Mouse (Mus musculus): ENCODE data around the gene Akap2. TPM values are rescaled to one million over a fixed set of nuclear protein-coding genes. Genes with fewer than 3 reads are reported as not detected.

The Akap2 gene
- total RNA-seq, 1 experiment from 2014 or later = 0.67 TPM

DNA sequence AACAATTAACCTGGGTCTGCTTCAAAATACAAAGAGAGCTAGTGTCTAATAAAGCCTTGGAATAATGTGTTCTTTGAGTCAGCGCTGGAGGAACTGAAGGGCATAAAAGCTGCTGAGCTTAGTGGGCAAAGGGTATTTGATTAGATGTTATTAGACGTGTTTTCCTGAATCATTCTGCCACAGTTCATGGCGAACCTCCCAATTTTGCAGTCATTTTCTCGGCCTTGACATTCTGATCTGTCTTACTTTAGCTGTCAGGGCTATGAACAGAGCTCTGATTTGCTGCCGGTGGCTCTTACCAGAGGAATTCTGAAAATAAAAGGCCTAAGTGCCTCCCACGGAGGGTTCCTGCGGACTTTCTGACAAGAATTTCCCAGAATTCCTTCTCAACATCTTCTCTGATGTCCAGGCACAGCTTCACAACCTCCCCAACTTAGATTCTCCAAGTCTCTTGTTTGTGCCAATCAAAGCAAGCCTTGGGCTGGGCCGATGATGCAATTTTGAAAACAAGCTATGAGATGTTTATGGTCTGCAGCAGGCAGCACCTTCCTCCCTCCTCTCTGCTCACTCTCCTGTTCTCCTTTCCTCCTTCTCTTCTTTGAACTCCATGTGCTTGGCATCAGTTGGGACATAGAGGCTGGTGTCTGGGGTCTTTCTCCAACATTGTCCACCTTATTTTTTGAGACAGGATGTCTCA is 21.5 kb downstream of the Akap2 start:
- no peak for ATAC-seq (replicated peaks; ENCODE audit: insufficient number of reproducible peaks, low FRiP score, low TSS enrichment, poor library complexity, severe bottlenecking)

DNA sequence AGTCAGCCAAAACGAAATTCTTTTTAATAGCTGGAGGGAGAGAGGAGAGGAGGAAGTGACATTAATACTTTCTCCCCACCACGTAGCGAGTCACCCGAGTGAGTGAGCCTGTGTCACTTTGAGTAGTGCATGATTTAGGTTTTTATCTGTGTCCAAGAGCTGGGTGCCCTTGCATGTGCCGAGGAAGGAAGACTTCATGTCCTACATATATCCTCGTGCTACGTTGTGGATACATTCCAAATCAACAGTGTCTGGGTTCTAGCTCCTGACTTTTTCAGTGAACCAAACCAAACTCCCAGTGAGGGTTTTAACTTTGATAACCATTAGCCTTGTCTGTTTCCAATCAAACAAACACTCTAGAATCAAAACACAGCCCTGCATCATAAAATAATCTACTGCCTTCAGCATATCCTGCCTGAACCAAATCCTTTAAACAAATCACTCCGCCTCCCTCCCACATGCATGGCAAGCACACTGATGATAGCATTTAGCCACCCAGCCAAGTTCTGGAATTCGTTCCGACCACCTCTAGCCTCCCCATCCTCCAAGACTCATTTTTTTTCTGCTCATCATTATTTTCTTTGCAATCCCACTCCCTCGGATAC is 26.0 kb downstream of the Akap2 start:
- ATAC-seq (replicated peaks; ENCODE audit: insufficient number of reproducible peaks, low FRiP score, low TSS enrichment, poor library complexity, severe bottlenecking) = no peak

DNA sequence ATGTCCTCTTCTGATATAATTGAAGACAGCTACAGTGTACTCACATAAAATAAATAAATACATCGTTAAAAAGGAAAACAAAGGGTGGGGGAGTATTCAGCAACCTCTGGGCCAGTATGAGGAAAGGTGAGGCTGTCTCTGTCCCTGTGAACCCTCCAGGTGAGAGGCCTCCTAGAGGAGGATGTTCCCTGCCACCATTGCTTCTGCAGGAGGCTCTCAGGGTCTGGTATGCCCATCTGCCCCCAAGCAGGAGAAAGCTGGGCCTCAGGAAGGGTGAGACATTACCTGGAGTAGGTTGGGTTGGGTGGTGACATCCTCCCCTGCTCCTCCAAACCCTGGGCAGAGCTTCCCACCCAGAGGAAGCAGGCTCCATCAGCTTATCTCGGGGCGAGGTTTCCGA is 33.2 kb downstream of the Akap2 start:
- no peak for ATAC-seq (replicated peaks; ENCODE audit: insufficient number of reproducible peaks, low FRiP score, low TSS enrichment, poor library complexity, severe bottlenecking)

DNA sequence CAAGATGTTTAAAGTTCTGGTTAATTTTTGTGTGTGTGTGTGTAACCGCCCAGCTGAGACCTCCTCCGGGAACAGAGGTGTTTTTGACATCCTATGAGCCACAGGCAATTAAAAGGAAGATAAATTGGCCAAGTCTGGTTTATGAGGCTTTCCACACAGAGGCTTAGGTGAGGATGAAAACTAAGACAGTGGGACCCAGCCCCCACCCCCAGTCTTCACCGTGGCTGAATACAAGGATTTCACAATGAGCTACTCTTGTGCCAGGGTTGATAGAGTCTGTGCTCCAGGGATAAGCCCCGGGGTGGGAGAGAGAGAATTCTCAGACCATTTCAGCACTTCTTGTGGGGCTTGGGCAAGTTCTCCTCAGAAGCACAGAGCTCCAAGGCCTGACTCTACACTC is 33.6 kb downstream of the Akap2 start:
- ATAC-seq (replicated peaks; ENCODE audit: insufficient number of reproducible peaks, low FRiP score, low TSS enrichment, poor library complexity, severe bottlenecking) = no peak

DNA sequence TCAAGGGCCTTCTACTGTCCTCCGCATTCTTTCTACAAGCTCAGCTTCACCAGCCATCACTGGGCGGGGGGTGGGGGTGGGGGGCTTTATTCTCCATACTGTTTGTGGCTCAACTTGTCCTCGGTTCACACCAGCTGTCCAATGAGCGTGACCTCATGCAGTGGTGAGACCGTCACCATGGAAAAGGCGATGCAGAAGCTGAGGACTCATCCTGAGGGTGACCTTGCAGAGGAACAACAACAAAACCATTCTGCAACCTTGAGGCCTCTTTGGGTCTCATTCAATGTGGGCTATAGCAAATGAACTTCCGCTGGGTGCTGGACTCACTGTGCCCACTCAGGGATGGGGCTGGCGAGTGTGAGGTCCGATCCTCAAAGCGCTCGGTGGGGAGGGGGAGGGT is 34.1 kb downstream of the Akap2 start:
- no peak for ATAC-seq (replicated peaks; ENCODE audit: insufficient number of reproducible peaks, low FRiP score, low TSS enrichment, poor library complexity, severe bottlenecking)

DNA sequence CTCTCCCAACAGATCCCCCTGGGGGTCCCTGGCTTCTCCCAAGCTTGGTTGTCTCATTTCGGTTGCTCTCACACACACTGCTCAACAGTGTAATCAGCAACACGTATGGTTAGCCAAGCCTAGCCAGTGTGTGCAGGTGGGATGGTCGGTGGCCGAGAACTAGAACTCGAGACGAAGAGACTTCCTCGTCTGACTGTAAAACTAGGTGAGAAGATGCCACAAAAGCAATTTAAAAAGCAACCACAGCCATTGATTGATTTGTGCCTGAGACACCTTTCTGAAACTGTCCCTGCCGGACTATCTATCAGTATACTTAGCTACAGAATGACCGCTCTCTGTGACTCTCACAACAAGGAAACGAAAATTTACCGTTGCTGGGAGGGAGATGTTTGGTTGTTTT is 37.6 kb downstream of the Akap2 start:
- ATAC-seq (replicated peaks; ENCODE audit: insufficient number of reproducible peaks, low FRiP score, low TSS enrichment, poor library complexity, severe bottlenecking) = no peak

DNA sequence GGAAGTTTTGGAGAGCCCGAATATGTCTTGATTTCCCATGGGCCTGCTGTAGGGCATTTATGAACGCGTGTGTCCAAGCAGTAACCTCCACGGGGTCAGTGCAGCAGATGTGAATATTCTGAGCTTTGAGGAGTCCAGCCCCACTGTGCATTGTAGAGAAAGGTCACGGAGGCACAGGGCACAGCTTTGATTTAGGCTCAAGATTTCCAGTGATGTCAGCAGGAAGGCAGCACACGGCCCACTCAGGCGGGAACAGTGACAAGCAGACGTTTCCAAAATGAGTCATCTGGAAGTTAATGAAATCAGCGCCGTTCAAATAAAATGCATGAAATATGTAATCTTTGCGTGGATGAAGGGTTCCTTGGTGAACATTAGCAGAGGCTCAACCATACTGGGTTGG is 40.5 kb downstream of the Akap2 start:
- ATAC-seq (replicated peaks; ENCODE audit: insufficient number of reproducible peaks, low FRiP score, low TSS enrichment, poor library complexity, severe bottlenecking) = no peak

- ATAC-seq (replicated peaks; ENCODE audit: insufficient number of reproducible peaks, low FRiP score, low TSS enrichment, poor library complexity, severe bottlenecking) = no peak
These were observed 45.0 kb downstream of the Akap2 start for GRCm38 (mm10) chr4:57762424-57762823.

DNA sequence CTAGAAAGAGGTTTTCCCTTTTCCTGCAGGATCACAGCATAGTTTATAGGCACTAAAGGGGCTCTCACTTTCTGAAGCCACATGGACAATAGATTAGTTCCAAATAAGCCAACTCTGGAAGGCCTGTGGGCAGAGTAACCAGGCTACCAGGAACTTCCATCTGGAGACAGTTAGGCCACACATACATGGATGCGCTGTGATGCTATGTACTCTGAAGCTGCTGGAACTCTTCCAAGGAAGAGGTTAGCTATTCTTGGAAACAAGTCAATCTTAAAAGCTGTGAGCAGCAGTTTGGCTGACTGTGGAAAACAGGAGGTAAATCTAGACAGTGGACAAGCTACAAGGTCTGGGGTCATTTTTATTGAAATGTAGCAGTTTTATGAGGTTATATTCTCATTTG is 46.9 kb downstream of the Akap2 start:
- ATAC-seq (replicated peaks; ENCODE audit: insufficient number of reproducible peaks, low FRiP score, low TSS enrichment, poor library complexity, severe bottlenecking) = no peak

- ATAC-seq (replicated peaks; ENCODE audit: insufficient number of reproducible peaks, low FRiP score, low TSS enrichment, poor library complexity, severe bottlenecking) = no peak
These were observed 47.5 kb downstream of the Akap2 start for GRCm38 (mm10) chr4:57764926-57765325.

GRCm38 (mm10) chr4:57765806-57766205 is 48.3 kb downstream of the Akap2 start:
- no peak for ATAC-seq (replicated peaks; ENCODE audit: insufficient number of reproducible peaks, low FRiP score, low TSS enrichment, poor library complexity, severe bottlenecking)

- ATAC-seq (replicated peaks; ENCODE audit: insufficient number of reproducible peaks, low FRiP score, low TSS enrichment, poor library complexity, severe bottlenecking) = no peak
These were observed 51.5 kb downstream of the Akap2 start for GRCm38 (mm10) chr4:57769007-57769406.

- no peak for ATAC-seq (replicated peaks; ENCODE audit: insufficient number of reproducible peaks, low FRiP score, low TSS enrichment, poor library complexity, severe bottlenecking)
These were observed 52.8 kb downstream of the Akap2 start for GRCm38 (mm10) chr4:57770185-57770823.

DNA sequence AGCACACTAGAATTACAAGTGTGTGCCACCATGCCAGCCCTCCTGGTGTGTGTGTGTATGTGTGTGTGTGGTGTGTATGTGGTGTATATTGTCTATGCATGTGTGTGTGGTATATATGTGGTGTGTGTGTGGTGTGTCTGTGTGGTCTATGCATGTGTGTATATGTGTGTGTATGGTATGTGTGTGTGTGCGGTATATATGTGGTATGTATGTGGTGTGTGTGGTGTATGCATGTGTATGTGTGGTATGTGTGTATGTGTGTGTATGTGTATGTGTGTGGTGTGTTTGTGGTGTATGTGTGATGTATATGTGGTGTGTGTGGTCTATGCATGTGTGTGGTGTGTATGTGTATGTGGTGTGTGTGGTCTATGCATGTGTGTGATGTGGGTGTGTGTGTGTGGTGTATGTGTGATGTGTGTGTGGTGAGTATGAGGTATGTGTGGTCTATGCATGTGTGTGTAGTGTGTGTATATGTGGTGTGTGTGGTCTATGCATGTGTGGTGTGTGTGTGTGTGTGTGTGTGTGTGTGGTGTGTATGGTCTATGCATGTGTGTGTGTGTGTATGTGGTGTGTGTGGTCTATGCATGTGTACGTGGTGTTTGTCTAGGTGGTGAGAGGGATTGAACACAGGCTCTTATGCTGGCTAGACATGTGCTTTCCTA is 54.2 kb downstream of the Akap2 start:
- no peak for ATAC-seq (replicated peaks; ENCODE audit: insufficient number of reproducible peaks, low FRiP score, low TSS enrichment, poor library complexity, severe bottlenecking)

GRCm38 (mm10) chr4:57772851-57773510 is 55.5 kb downstream of the Akap2 start:
- no peak for ATAC-seq (replicated peaks; ENCODE audit: insufficient number of reproducible peaks, low FRiP score, low TSS enrichment, poor library complexity, severe bottlenecking)

GRCm38 (mm10) chr4:57774517-57774916 is 57.1 kb downstream of the Akap2 start:
- no peak for ATAC-seq (replicated peaks; ENCODE audit: insufficient number of reproducible peaks, low FRiP score, low TSS enrichment, poor library complexity, severe bottlenecking)

- ATAC-seq (replicated peaks; ENCODE audit: insufficient number of reproducible peaks, low FRiP score, low TSS enrichment, poor library complexity, severe bottlenecking) = no peak
These were observed 58.1 kb downstream of the Akap2 start for GRCm38 (mm10) chr4:57775582-57775981.

DNA sequence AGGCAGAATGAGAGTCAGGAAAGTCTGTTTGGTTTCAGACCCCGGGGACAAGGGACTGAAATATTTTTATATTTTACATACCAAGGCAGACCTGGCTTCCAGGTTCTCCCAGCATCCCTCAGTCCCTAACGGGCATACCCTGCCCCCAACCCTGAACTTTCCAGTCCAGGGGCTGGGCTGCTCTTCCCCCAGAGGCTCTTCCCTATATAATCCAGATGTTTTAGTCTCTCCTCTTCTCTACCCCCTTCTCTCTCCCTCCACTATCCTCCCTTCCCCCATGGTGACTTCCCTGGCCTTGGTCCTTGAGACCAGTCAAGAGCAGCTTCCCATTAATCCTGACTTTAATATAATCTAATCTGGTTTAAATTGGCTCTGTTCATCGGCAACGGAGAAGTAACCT is 62.9 kb downstream of the Akap2 start:
- ATAC-seq (replicated peaks; ENCODE audit: insufficient number of reproducible peaks, low FRiP score, low TSS enrichment, poor library complexity, severe bottlenecking) = no peak
